ENCODE assay signal across 27 mouse cellular contexts in genomic region chr13:54995161-54995560, GRCm38 (mm10). TPM values are rescaled to one million over a fixed set of nuclear protein-coding genes. Genes with fewer than 3 reads are reported as not detected.
DNase-seq lines count a peak whose midpoint lies in the region; ATAC-seq and TF ChIP-seq lines count a peak whose summit lies in the region.
"Had no signal": no experiment of that assay in that cellular context is flagged by ENCODE, and none has a peak within 500 bp of the region (broad histone marks: within the 10 kb centered on the region; RNA-seq: fewer than 3 reads in every experiment).

No protein-coding gene starts in this region.

- H3K4me1 ChIP-seq in hindbrain, embryonic 10.5 days (replicated peaks), result peaks cover 76% of the 10 kb centered on the region
- H3K4me1 ChIP-seq in hindbrain, postnatal 0 days (ENCODE audit: insufficient read depth, low read length), result peaks cover 8% of the 10 kb centered on the region; the same call in 1 of the 2 replicates
- peaks cover 30% of the 10 kb centered on the region for H3K4me1 ChIP-seq in neural tube, embryonic 12.5 days
- peaks cover 49% of the 10 kb centered on the region for H3K4me1 ChIP-seq in hindbrain, embryonic 13.5 days (replicated peaks)
- no peaks in the 10 kb centered on the region for H3K4me1 ChIP-seq in kidney, embryonic 14.5 days (ENCODE audit: control insufficient read depth, insufficient read depth, low read length)
- H3K4me1 ChIP-seq: embryonic facial prominence, embryonic 15.5 days; limb, embryonic 12.5 days had no signal

- H3K27me3 ChIP-seq in hindbrain, embryonic 10.5 days (ENCODE audit: insufficient read depth, poor library complexity, severe bottlenecking), result peaks cover 90% of the 10 kb centered on the region
- no peaks in the 10 kb centered on the region for H3K27me3 ChIP-seq in hindbrain, postnatal 0 days (ENCODE audit: insufficient read depth, low read length)
- H3K27me3 ChIP-seq in neural tube, embryonic 12.5 days (replicated peaks), result peaks cover 15% of the 10 kb centered on the region; the same call in 1 of the 2 replicates
- peaks cover 79% of the 10 kb centered on the region for H3K27me3 ChIP-seq in hindbrain, embryonic 13.5 days
- no peaks in the 10 kb centered on the region for H3K27me3 ChIP-seq in kidney, embryonic 14.5 days (ENCODE audit: control insufficient read depth, insufficient read depth, low read length)

- peak overlapping the region; percentile 1; the same call in 1 of the 2 replicates for H3K4me3 ChIP-seq in hindbrain, embryonic 10.5 days
- no peak overlapping the region for H3K4me3 ChIP-seq in hindbrain, postnatal 0 days (ENCODE audit: low read length)
- H3K4me3 ChIP-seq in neural tube, embryonic 12.5 days, result no peak overlapping the region
- H3K4me3 ChIP-seq in hindbrain, embryonic 13.5 days, result no peak overlapping the region
- no peak overlapping the region for H3K4me3 ChIP-seq in kidney, embryonic 14.5 days (ENCODE audit: low read length)
- H3K4me3 ChIP-seq: embryonic facial prominence, embryonic 15.5 days; kidney, embryonic 15.5 days; limb, embryonic 12.5 days had no signal

- intact Hi-C loops in gastrocnemius, postnatal 14 days (cut with DNase I; ENCODE audit: low total_unique reads), result no loop called here

- no peak overlapping the region for H3K4me2 ChIP-seq in hindbrain, postnatal 0 days (ENCODE audit: low read depth, low read length)
- H3K4me2 ChIP-seq in neural tube, embryonic 12.5 days (replicated peaks), result 0 out of 2 replicates have a peak overlapping the region, but pooled peaks have one; percentile 1
- no peak overlapping the region for H3K4me2 ChIP-seq in hindbrain, embryonic 13.5 days
- H3K4me2 ChIP-seq in kidney, embryonic 14.5 days (replicated peaks; ENCODE audit: low read depth, low read length), result no peak overlapping the region
- H3K4me2 ChIP-seq: embryonic facial prominence, embryonic 15.5 days; heart, embryonic 11.5 days; kidney, embryonic 15.5 days; limb, embryonic 12.5 days; liver, embryonic 11.5 days had no signal

- no peaks in the 10 kb centered on the region for H3K9me3 ChIP-seq in hindbrain, embryonic 10.5 days
- no peaks in the 10 kb centered on the region for H3K9me3 ChIP-seq in hindbrain, postnatal 0 days (ENCODE audit: low read length)
- H3K9me3 ChIP-seq in neural tube, embryonic 12.5 days, result no peaks in the 10 kb centered on the region
- no peaks in the 10 kb centered on the region for H3K9me3 ChIP-seq in hindbrain, embryonic 13.5 days
- no peaks in the 10 kb centered on the region for H3K9me3 ChIP-seq in kidney, embryonic 14.5 days (ENCODE audit: control insufficient read depth, low read length)
- H3K9me3 ChIP-seq: embryonic facial prominence, embryonic 15.5 days; kidney, embryonic 15.5 days; limb, embryonic 12.5 days had no signal

- DNase-seq in hindbrain, embryonic 10.5 days (ENCODE audit: low spot score), result no peak
- DNase-seq in hindbrain, postnatal 0 days (ENCODE audit: low spot score), result no peak
- no peak for DNase-seq in neural tube, embryonic 10.5 days (ENCODE audit: extremely low spot score, low spot score)
- DNase-seq in gastrocnemius, postnatal 14 days, result no peak
- DNase-seq: adrenal gland, postnatal 10 days; cerebellum, adult 8-10 months; cerebellum, postnatal 36 days; gastrocnemius, postnatal 10 days; heart, adult 11 months; kidney, postnatal 36 days; layer of hippocampus, postnatal 36 days; liver, postnatal 0 days; lung, postnatal 14 days; thymus, adult 18-20 months; thymus, postnatal 36 days had no signal

- TF ChIP-seq CTCF in hindbrain, postnatal 0 days (IDR thresholded peaks at IDR 0.05; ENCODE audit: low read depth), result no peak

- H3K9ac ChIP-seq in hindbrain, postnatal 0 days (replicated peaks; ENCODE audit: low read length), result no peak overlapping the region
- no peak overlapping the region for H3K9ac ChIP-seq in neural tube, embryonic 12.5 days
- H3K9ac ChIP-seq in hindbrain, embryonic 13.5 days, result no peak overlapping the region
- no peak overlapping the region for H3K9ac ChIP-seq in kidney, embryonic 14.5 days (ENCODE audit: low read depth, low read length)
- H3K9ac ChIP-seq: embryonic facial prominence, embryonic 15.5 days; kidney, embryonic 15.5 days; limb, embryonic 12.5 days; liver, postnatal 0 days had no signal

- WGBS in hindbrain, embryonic 10.5 days, result 49% methylated on average over 6 of the region's 6 CpGs
- WGBS in hindbrain, postnatal 0 days, result 39% methylated on average over 6 of the region's 6 CpGs
- WGBS in neural tube, embryonic 12.5 days, result 51% methylated on average over 6 of the region's 6 CpGs
- WGBS in hindbrain, embryonic 13.5 days, result 43% methylated on average over 6 of the region's 6 CpGs
- WGBS in kidney, embryonic 14.5 days, result 76% methylated on average over 6 of the region's 6 CpGs

- ATAC-seq in hindbrain, postnatal 0 days, result no peak
- no peak for ATAC-seq in neural tube, embryonic 12.5 days (ENCODE audit: low FRiP score, low read depth)
- 0 out of 2 replicates have a peak, but pooled peaks have one; percentile 11 for ATAC-seq in hindbrain, embryonic 13.5 days (ENCODE audit: low FRiP score)
- ATAC-seq in kidney, embryonic 14.5 days (ENCODE audit: low FRiP score, low TSS enrichment), result no peak
- ATAC-seq: activated CD4-positive, CD25-positive, alpha-beta regulatory T cell, adult 4 months; intestine, postnatal 0 days; liver, postnatal 0 days had no signal

- no peaks in the 10 kb centered on the region for H3K36me3 ChIP-seq in hindbrain, embryonic 10.5 days
- H3K36me3 ChIP-seq in hindbrain, postnatal 0 days (ENCODE audit: insufficient read depth, low read length), result peaks cover 17% of the 10 kb centered on the region; the same call in 1 of the 2 replicates
- 0 out of 2 replicates have a peak, but pooled peaks cover 7% of the 10 kb centered on the region for H3K36me3 ChIP-seq in neural tube, embryonic 12.5 days
- peaks cover 44% of the 10 kb centered on the region for H3K36me3 ChIP-seq in hindbrain, embryonic 13.5 days
- H3K36me3 ChIP-seq in kidney, embryonic 14.5 days (ENCODE audit: control insufficient read depth, insufficient read depth, low read length), result no peaks in the 10 kb centered on the region
- H3K36me3 ChIP-seq: embryonic facial prominence, embryonic 15.5 days; kidney, embryonic 15.5 days; limb, embryonic 12.5 days had no signal

- peak overlapping the region; percentile 84 for H3K27ac ChIP-seq in hindbrain, embryonic 10.5 days
- H3K27ac ChIP-seq in hindbrain, postnatal 0 days, result no peak overlapping the region
- H3K27ac ChIP-seq in neural tube, embryonic 12.5 days, result 0 out of 2 replicates have a peak overlapping the region, but pooled peaks have one; percentile 23
- H3K27ac ChIP-seq in hindbrain, embryonic 13.5 days, result peak overlapping the region; percentile 85
- no peak overlapping the region for H3K27ac ChIP-seq in kidney, embryonic 14.5 days (ENCODE audit: low read depth, low read length)
- H3K27ac ChIP-seq: embryonic facial prominence, embryonic 15.5 days; kidney, embryonic 15.5 days; limb, embryonic 12.5 days had no signal

RNA-seq across cellular contexts. Expression of gene Hk3, which starts 26.0 kb away (rescaled TPM):
- 0.55 and 0.85 TPM in 2 replicates for polyA plus RNA-seq in hindbrain, embryonic 10.5 days (2016; fragmentation: Nextera tagmentation; extraction: Ambion mirVana)
- 1.7 and 1.9 TPM in 2 replicates for total RNA-seq in hindbrain, postnatal 0 days (2014; rRNA removed)
- polyA plus RNA-seq in hindbrain, postnatal 0 days (2015; fragmentation: Nextera tagmentation; extraction: Ambion mirVana), result 0.78 and 1.1 TPM in 2 replicates
- polyA plus RNA-seq in neural tube, embryonic 12.5 days (2016; fragmentation: Nextera tagmentation; extraction: Ambion mirVana), result 0.80 and 0.84 TPM in 2 replicates
- 1.1 and 1.2 TPM in 2 replicates for polyA plus RNA-seq in hindbrain, embryonic 13.5 days (2015; fragmentation: Nextera tagmentation; extraction: Ambion mirVana)
- under 1 TPM; 0.45 to 0.80 TPM for total RNA-seq in gastrocnemius, postnatal 14 days (2021)
- 0.53 and 0.83 TPM in 2 replicates for polyA plus RNA-seq in kidney, embryonic 14.5 days (2014; fragmentation: Nextera tagmentation; extraction: Ambion mirVana)
- total RNA-seq: MEL had no signal
- polyA plus RNA-seq: C2C12 had no signal

RNA-seq across cellular contexts. Expression of gene Unc5a, which starts 46.0 kb away (rescaled TPM):
- 2.0 and 4.4 TPM in 2 replicates for polyA plus RNA-seq in hindbrain, embryonic 10.5 days (2016; fragmentation: Nextera tagmentation; extraction: Ambion mirVana)
- 49.9 and 53.0 TPM in 2 replicates for total RNA-seq in hindbrain, postnatal 0 days (2014; rRNA removed)
- polyA plus RNA-seq in hindbrain, postnatal 0 days (2015; fragmentation: Nextera tagmentation; extraction: Ambion mirVana), result 10.5 and 11.7 TPM in 2 replicates
- 5.9 and 7.7 TPM in 2 replicates for polyA plus RNA-seq in neural tube, embryonic 12.5 days (2016; fragmentation: Nextera tagmentation; extraction: Ambion mirVana)
- polyA plus RNA-seq in hindbrain, embryonic 13.5 days (2015; fragmentation: Nextera tagmentation; extraction: Ambion mirVana), result 7.8 and 8.4 TPM in 2 replicates
- 1 to 10 TPM; 3.5 to 4.2 TPM for total RNA-seq in gastrocnemius, postnatal 14 days (2021)
- polyA plus RNA-seq in kidney, embryonic 14.5 days (2014; fragmentation: Nextera tagmentation; extraction: Ambion mirVana), result 2.1 and 2.5 TPM in 2 replicates
- total RNA-seq: MEL had no signal

Comparison
In these comparisons a context has a peak if more than half of its experiments do, and no peak if none do; other contexts are left out.
1. H3K27ac ChIP-seq: peak in hindbrain, embryonic 10.5 days (single experiment), neural tube, embryonic 12.5 days (single experiment) and hindbrain, embryonic 13.5 days (single experiment); none in hindbrain, postnatal 0 days (single experiment) and kidney, embryonic 14.5 days (single experiment).